ENCODE assay signal across 10 mouse cellular contexts in the genomic region with DNA sequence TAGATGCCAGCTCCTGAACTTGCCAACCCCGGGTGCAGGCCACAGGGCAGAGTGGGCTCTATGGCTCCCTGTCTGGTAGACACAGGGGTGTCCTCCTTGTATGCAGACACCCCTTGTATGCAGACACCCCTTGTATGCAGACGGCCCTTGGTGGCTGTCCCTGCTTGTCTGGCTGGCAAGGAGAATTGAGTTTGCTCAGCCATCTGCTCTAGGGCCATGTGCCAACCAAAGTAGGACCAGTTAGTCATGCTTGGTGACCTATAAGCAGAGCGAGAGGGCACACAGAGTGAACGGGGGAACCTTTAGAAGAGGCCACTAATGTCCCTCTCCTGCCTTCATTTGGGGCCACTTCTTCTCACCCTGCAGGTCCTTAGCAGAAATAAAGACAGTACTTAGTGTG.
A peak's percentile ranks its signal among the peaks of the same experiment; 100 is the strongest.
DNase-seq lines count a peak whose midpoint lies in the region; ATAC-seq and TF ChIP-seq lines count a peak whose summit lies in the region.
"Had no signal": no experiment of that assay in that cellular context is flagged by ENCODE, and none has a peak within 500 bp of the region (broad histone marks: within the 10 kb centered on the region; RNA-seq: fewer than 3 reads in every experiment).

No protein-coding gene starts in this region.

- DNase-seq in gastrocnemius, postnatal 25 days = peak; percentile 49
- DNase-seq in gastrocnemius, postnatal 36 days = no peak
- DNase-seq in midbrain, postnatal 0 days (ENCODE audit: low spot score) = peak; percentile 46
- DNase-seq in cerebellum, adult 2 months = peak; percentile 84 to 92
- no peak for DNase-seq in lung, postnatal 4 days
- DNase-seq in retina, postnatal 1 day = no peak
- DNase-seq: heart, postnatal 36 days; lung, adult 18-20 months had no signal

- H3K4me1 ChIP-seq in midbrain, postnatal 0 days (ENCODE audit: insufficient read depth, low read length) = 0 out of 2 replicates have a peak, but pooled peaks cover 5% of the 10 kb centered on the region
- H3K4me1 ChIP-seq in midbrain, embryonic 16.5 days (ENCODE audit: control insufficient read depth, insufficient read depth, low read length) = no peaks in the 10 kb centered on the region
- H3K4me1 ChIP-seq in cerebellum, adult 2 months (ENCODE audit: control insufficient read depth, insufficient read depth, low read length) = peaks cover 47% of the 10 kb centered on the region
- H3K4me1 ChIP-seq in intestine, embryonic 16.5 days (ENCODE audit: control insufficient read depth, insufficient read depth, low read length) = peaks cover 9% of the 10 kb centered on the region; the same call in 1 of the 2 replicates

- no peak overlapping the region for H3K9ac ChIP-seq in midbrain, postnatal 0 days (replicated peaks; ENCODE audit: low read length, poor library complexity, severe bottlenecking)
- no peak overlapping the region for H3K9ac ChIP-seq in midbrain, embryonic 16.5 days (ENCODE audit: low read depth, low read length)
- no peak overlapping the region for H3K9ac ChIP-seq in intestine, embryonic 16.5 days (ENCODE audit: low read depth, low read length)

- no peaks in the 10 kb centered on the region for H3K9me3 ChIP-seq in midbrain, postnatal 0 days (ENCODE audit: low read length)
- no peaks in the 10 kb centered on the region for H3K9me3 ChIP-seq in midbrain, embryonic 16.5 days (replicated peaks; ENCODE audit: control insufficient read depth, low read length, poor library complexity, severe bottlenecking)
- no peaks in the 10 kb centered on the region for H3K9me3 ChIP-seq in intestine, embryonic 16.5 days (ENCODE audit: control insufficient read depth, low read length)

- no peak overlapping the region for H3K27ac ChIP-seq in midbrain, postnatal 0 days (ENCODE audit: low read depth, low read length)
- H3K27ac ChIP-seq in midbrain, embryonic 16.5 days (ENCODE audit: low read length) = no peak overlapping the region
- no peak overlapping the region for H3K27ac ChIP-seq in cerebellum, adult 2 months (ENCODE audit: insufficient read depth, low read length)
- no peak overlapping the region for H3K27ac ChIP-seq in intestine, embryonic 16.5 days (ENCODE audit: low read length)

- WGBS in midbrain, postnatal 0 days = 82% methylated on average over 4 of the region's 4 CpGs
- 88% methylated on average over 4 of the region's 4 CpGs for WGBS in midbrain, embryonic 16.5 days
- WGBS in cerebellum, adult 2 months = 5% methylated on average over 4 of the region's 4 CpGs
- WGBS in intestine, embryonic 16.5 days = 91% methylated on average over 4 of the region's 4 CpGs

- no peak overlapping the region for H3K4me3 ChIP-seq in midbrain, postnatal 0 days (ENCODE audit: low read depth, low read length)
- no peak overlapping the region for H3K4me3 ChIP-seq in midbrain, embryonic 16.5 days (ENCODE audit: low read depth, low read length)
- H3K4me3 ChIP-seq in cerebellum, adult 2 months (replicated peaks; ENCODE audit: insufficient read depth, low read depth, low read length) = no peak overlapping the region
- H3K4me3 ChIP-seq in intestine, embryonic 16.5 days (ENCODE audit: low read length) = no peak overlapping the region

- H3K4me2 ChIP-seq in midbrain, postnatal 0 days (ENCODE audit: low read depth, low read length, poor library complexity, severe bottlenecking) = no peak overlapping the region
- H3K4me2 ChIP-seq in midbrain, embryonic 16.5 days (ENCODE audit: low read length) = no peak overlapping the region
- no peak overlapping the region for H3K4me2 ChIP-seq in intestine, embryonic 16.5 days (ENCODE audit: low read depth, low read length)

- H3K27me3 ChIP-seq in midbrain, postnatal 0 days (ENCODE audit: insufficient read depth, low read length) = no peaks in the 10 kb centered on the region
- H3K27me3 ChIP-seq in midbrain, embryonic 16.5 days (ENCODE audit: control insufficient read depth, insufficient read depth, low read depth, low read length) = no peaks in the 10 kb centered on the region
- H3K27me3 ChIP-seq in cerebellum, adult 2 months (ENCODE audit: control insufficient read depth, insufficient read depth, low read length) = no peaks in the 10 kb centered on the region
- H3K27me3 ChIP-seq in intestine, embryonic 16.5 days (replicated peaks; ENCODE audit: control insufficient read depth, insufficient read depth, low read length) = no peaks in the 10 kb centered on the region

- intact Hi-C loops in gastrocnemius, postnatal 36 days (cut with DNase I) = no loop called here

- ATAC-seq in midbrain, postnatal 0 days (ENCODE audit: low FRiP score) = no peak
- ATAC-seq in midbrain, embryonic 16.5 days = no peak
- no peak for ATAC-seq in intestine, embryonic 16.5 days

- no peak for TF ChIP-seq POLR2A in cerebellum, adult 2 months (IDR thresholded peaks at IDR 0.05; ENCODE audit: borderline replicate concordance, insufficient read depth, low read length)

- H3K36me3 ChIP-seq in midbrain, postnatal 0 days (ENCODE audit: insufficient read depth, low read length) = no peaks in the 10 kb centered on the region
- H3K36me3 ChIP-seq in midbrain, embryonic 16.5 days (ENCODE audit: control insufficient read depth, insufficient read depth, low read length) = no peaks in the 10 kb centered on the region
- H3K36me3 ChIP-seq in intestine, embryonic 16.5 days (ENCODE audit: control insufficient read depth, insufficient read depth, low read length) = no peaks in the 10 kb centered on the region

- no peak for TF ChIP-seq CTCF in midbrain, postnatal 0 days (IDR thresholded peaks at IDR 0.05)
- TF ChIP-seq CTCF in cerebellum, adult 2 months (IDR thresholded peaks at IDR 0.05; ENCODE audit: borderline replicate concordance, insufficient read depth, low read depth, low read length) = no peak

Comparison
In these comparisons a context has a peak if more than half of its experiments do, and no peak if none do; other contexts are left out.
1. DNase-seq: peak in gastrocnemius, postnatal 25 days (single experiment), midbrain, postnatal 0 days (single experiment) and cerebellum, adult 2 months (2 of 2); none in gastrocnemius, postnatal 36 days (0 of 2), lung, postnatal 4 days (0 of 2) and retina, postnatal 1 day (single experiment).